Mouse (Mus musculus) inflammation-experienced regulatory T-cells, adult 6 months (primary cell): Measurements from ENCODE around the gene Abhd14b. TPM values are rescaled to one million over a fixed set of nuclear protein-coding genes. Genes with fewer than 3 reads are reported as not detected.

Experiments
- ATAC-seq: one replicate; pipeline ENCODE4 v1.8.0; 2017
- polyA plus RNA-seq, 3 experiments: library from polyadenylated mRNA; unstranded; fragments of 100-300 nt; shearing (Covaris generic); gene quantifications; one replicate each; pipeline ENCODE4 v1.2.1; 2017

Gene Abhd14b
- polyA plus RNA-seq, 3 experiments from 2014 or later = 6.3 to 17.6 (median 12.6) TPM

DNA sequence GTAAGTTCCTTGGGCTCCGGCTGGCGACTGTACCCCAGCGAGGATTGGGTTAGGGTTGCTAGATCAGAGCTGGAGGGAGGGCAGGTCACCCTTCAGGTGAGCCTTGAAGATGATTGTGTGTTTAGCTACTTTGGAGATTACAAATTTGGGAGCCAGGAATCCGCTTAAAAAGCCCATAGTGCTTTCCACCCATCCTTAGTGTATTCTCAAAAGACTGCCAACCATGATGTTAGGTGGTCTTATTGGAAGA lies 17.3 kb upstream of the Abhd14b start:
- ATAC-seq = no peak

GRCm38 (mm10) chr9:106433389-106433788 lies 13.9 kb upstream of the Abhd14b start:
- no peak for ATAC-seq

- no peak for ATAC-seq
These were observed 10.7 kb upstream of the Abhd14b start for GRCm38 (mm10) chr9:106436566-106436965.

- ATAC-seq = no peak
These were observed 4.6 kb upstream of the Abhd14b start for GRCm38 (mm10) chr9:106442680-106443079.

GRCm38 (mm10) chr9:106444836-106445235 lies 2.4 kb upstream of the Abhd14b start:
- ATAC-seq = no peak

DNA sequence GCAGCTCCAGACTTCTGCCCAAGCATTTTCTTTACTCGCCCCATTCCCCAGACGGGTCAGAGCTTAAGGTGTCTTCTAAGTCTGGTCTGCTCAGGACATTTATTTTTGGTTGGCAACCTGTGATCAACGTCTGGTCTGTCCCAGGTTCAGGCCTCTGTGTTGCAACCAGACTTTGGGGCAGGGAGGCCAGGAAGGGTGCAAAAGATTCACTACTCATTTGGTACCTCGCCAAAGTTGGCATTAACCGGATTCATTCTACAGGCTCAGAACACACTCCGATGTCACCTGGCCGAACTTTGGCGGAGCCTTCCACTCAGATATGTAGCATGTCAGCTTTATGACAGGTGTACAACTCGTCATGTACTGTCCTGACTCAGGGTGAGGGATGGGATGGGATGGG lies 692 bp downstream of the Abhd14b start:
- ATAC-seq = no peak

GRCm38 (mm10) chr9:106448498-106449031 lies 1.3 kb downstream of the Abhd14b start:
- peak; percentile 75 for ATAC-seq

GRCm38 (mm10) chr9:106449947-106450346 lies 2.7 kb downstream of the Abhd14b start:
- ATAC-seq = no peak

GRCm38 (mm10) chr9:106450661-106451060 lies 3.4 kb downstream of the Abhd14b start:
- ATAC-seq = no peak

GRCm38 (mm10) chr9:106451298-106451697 lies 4.0 kb downstream of the Abhd14b start:
- no peak for ATAC-seq

- ATAC-seq = no peak
These were observed 4.6 kb downstream of the Abhd14b start for GRCm38 (mm10) chr9:106451899-106452298.

DNA sequence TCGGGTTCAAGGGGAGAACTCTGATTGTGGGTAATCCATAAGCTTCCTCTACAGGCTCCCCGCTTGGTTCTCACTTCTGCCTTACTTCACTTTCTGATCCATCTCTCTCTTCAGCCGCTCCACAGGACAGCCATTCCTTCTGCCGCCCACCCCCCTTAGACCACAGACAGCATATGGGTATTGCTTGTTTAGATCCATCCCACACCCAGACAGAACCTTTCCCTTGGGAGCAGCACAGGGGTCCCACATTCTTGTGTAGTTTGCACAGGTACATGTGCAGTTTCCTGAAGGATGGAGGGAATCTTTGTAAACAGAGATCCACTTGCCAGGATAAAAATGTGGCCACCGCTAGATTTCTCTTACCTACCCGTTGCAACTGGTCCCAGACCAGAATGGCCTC lies 5.1 kb downstream of the Abhd14b start:
- no peak for ATAC-seq

- ATAC-seq = no peak
These were observed 5.6 kb downstream of the Abhd14b start for GRCm38 (mm10) chr9:106452821-106453220.

DNA sequence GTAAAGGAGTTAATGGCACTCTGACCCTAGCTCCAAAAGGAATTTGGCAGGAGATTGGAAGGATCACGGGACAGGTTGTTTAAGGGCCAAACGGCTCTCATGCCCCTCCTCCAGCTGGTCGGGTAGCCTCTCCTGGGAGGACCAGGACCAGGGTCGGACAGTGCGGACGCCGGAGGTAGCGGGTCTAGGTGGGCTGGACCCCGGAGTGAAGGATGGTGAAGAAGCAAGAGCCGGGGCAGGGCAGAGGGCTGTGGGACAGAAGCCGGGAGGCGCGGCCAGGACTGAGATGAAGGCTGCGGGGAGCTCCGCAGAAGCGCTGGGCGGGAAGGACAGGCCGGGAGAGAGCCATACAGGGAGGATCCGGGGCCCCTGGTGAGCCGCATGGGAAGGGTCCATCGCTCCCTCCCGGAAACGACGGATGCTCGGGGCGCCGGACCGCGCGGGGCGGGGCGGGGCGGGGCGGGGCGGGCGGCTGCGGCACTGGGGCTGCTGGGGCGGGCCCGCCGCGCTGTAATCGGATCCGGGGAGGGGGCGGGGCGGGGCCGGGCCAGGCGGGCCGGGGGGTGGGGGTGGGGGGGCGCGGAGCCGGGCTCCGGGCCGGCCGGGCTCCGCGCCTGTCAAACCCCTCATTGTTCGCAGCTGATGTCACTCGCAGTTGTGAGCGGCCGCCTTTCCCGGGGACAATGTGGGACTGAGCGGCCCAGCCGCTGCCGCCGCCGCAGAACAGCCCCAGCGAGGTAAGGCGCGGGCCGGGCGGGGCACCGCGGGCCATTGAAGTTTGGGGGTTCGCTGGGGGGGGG lies 6.2 kb downstream of the Abhd14b start, which contains the start of gene Pcbp4:
Gene Pcbp4, plus strand, starts transcription at position 21 of the 800 bp plus-strand sequence.
- peak; percentile 65 for ATAC-seq

- no peak for ATAC-seq
These were observed 7.0 kb downstream of the Abhd14b start for GRCm38 (mm10) chr9:106454071-106454761.

GRCm38 (mm10) chr9:106454888-106455681 lies 7.8 kb downstream of the Abhd14b start:
- ATAC-seq = no peak

DNA sequence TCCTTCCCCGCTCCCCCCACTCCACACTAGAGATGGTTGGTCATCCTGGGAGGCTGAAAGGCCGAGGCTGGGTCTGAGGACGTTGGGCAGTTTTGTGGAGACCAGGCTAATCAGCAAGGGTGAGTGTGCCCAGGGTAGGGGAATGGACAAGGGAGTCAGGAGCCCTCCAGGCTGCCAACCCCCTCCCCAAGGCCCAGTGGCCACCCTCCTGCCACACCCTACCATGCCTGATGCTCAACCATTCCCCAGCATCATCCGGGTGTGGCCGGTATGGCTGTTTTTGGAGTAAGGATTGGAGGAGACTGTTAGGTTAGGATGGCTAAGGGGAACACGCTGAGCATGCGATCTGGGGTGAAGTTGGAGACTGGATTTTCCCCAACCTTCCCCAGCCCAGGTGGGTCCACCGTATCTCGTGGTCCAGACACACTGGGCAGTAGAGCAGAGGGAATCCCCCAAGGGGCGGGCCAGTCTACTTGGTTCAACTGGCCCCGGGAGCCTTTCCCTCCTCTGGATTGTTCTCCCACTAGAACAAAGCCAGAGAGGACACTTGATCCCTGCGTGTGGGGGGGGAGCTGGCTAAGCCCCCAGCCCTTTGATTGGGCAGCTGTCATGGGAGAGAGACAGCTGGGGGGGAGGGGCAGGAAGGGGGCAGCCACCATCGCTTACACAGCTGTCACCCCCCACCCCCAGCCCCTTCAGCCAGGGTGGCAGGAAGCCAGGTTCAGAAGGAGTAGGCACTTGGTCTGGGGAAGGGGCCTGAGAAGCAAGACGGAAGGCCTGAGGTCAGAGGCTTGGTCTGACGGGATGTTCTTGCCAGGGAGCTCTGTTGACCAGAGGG lies 9.3 kb downstream of the Abhd14b start:
- no peak for ATAC-seq

GRCm38 (mm10) chr9:106457163-106457559 lies 9.9 kb downstream of the Abhd14b start:
- no peak for ATAC-seq

DNA sequence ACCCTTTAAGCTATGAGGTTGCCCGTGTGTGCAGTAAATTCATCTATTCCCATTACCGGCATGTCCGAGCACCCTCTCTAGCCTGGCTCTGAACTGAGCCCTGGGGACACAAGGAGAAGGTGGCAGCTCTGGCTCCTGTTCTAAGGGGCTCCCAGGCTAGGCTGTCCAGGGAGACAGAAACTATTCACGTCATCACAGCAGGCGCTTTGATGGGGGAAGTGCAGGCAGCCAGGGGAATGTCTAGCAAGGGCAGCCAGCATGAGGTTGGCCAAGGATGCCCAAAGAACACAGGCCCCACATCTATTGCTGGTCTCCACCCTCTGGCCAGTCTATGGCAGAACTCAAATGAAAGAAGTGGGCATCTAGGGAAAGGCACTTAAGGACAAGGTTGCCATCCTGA lies 10.7 kb downstream of the Abhd14b start:
- no peak for ATAC-seq

GRCm38 (mm10) chr9:106459946-106460345 lies 12.7 kb downstream of the Abhd14b start:
- ATAC-seq = no peak

GRCm38 (mm10) chr9:106460401-106461025 lies 13.3 kb downstream of the Abhd14b start:
- ATAC-seq = no peak

- ATAC-seq = no peak
These were observed 13.8 kb downstream of the Abhd14b start for GRCm38 (mm10) chr9:106461026-106461415.
